Mouse (Mus musculus) liver, embryonic 14.5 days (tissue): Measurements from ENCODE around the gene Agap1. TPM values are rescaled to one million over a fixed set of nuclear protein-coding genes. Genes with fewer than 3 reads are reported as not detected.

Source experiments
- ATAC-seq: fragments of 200-750 bp; cut with Nextera tagmentation; 2 replicates; pipeline ENCODE4 v1.8.0; 2017; ENCODE audit warnings: moderate number of reproducible peaks, mild to moderate bottlenecking, moderate library complexity; ENCODE audit not compliant: insufficient read depth
- DNase-seq, 3 experiments: peaks; one replicate each; pipeline ENCODE4 v3.0.0-alpha.2; 2012 to 2013; ENCODE audit warnings: low read depth in 3 of 3, low spot score in 3 of 3
- H3K27ac ChIP-seq: fragments of 300-500 bp; sonication (generic); 2 replicates; pipeline ENCODE4 v1.5.1; 2014; ENCODE audit warnings: moderate library complexity, mild to moderate bottlenecking, control low read depth, inconsistent platforms
- H3K27me3 ChIP-seq: fragments of 300-500 bp; sonication (generic); 2 replicates; pipeline ENCODE4 v1.6.1; 2014; ENCODE audit warnings: mild to moderate bottlenecking, low read length, moderate library complexity; ENCODE audit not compliant: control insufficient read depth, insufficient read depth
- H3K36me3 ChIP-seq: fragments of 300-500 bp; sonication (generic); replicated peaks from 2 replicates; pipeline ENCODE4 v1.6.1; 2014; ENCODE audit warnings: low read depth; ENCODE audit not compliant: control insufficient read depth, insufficient read depth
- H3K4me1 ChIP-seq, 2 experiments: fragments of 200-500 bp in 1 of 2; fragments of 300-500 bp in 1 of 2; sonication (generic) in 1 of 2; replicated peaks; 2 replicates each; pipeline ENCODE4 v1.6.1; 2012 to 2014; ENCODE audit warnings: antibody characterized with exemption in 1 of 2, inconsistent platforms in 1 of 2, low read length in 1 of 2; ENCODE audit not compliant: control insufficient read depth in 2 of 2, insufficient read depth in 2 of 2
- H3K4me2 ChIP-seq: fragments of 300-500 bp; sonication (generic); 2 replicates; pipeline ENCODE4 v1.6.1; 2014; ENCODE audit warnings: low read depth, mild to moderate bottlenecking, control low read depth, moderate library complexity
- H3K4me3 ChIP-seq, 2 experiments: fragments of 200-500 bp in 1 of 2; fragments of 300-500 bp in 1 of 2; sonication (generic) in 1 of 2; 2 replicates each; pipeline ENCODE4 v1.5.1; 2012 to 2014; ENCODE audit warnings: low read depth in 2 of 2, low read length in 2 of 2, mild to moderate bottlenecking in 2 of 2, control low read depth in 1 of 2, inconsistent platforms in 1 of 2, moderate library complexity in 1 of 2; ENCODE audit not compliant: insufficient read depth in 1 of 2
- H3K9ac ChIP-seq: fragments of 300-500 bp; sonication (generic); replicated peaks from 2 replicates; pipeline ENCODE4 v1.6.1; 2014; ENCODE audit warnings: mild to moderate bottlenecking, control low read depth, moderate library complexity
- H3K9me3 ChIP-seq: fragments of 300-500 bp; sonication (generic); 2 replicates; pipeline ENCODE4 v1.6.1; 2016; ENCODE audit warnings: low read length, mixed read lengths; ENCODE audit not compliant: control insufficient read depth
- CTCF ChIP-seq: IDR thresholded peaks from 2 replicates; pipeline ENCODE4 v1.5.1; 2016; ENCODE audit warnings: antibody characterized with exemption, low read depth, control low read depth
- EP300 ChIP-seq: IDR thresholded peaks from 2 replicates; pipeline ENCODE4 v1.6.1; 2016; ENCODE audit warnings: antibody characterized with exemption, low read depth
- WGBS: fragments of 180-500 bp; shearing (Covaris S2); extraction: QIAGEN DNeasy Blood & Tissue Kit; methylation state at CpG from one replicate; pipeline ENCODE4 v1.1.7; 2014; ENCODE audit not compliant: insufficient replicate concordance; 5-methylcytosine and 5-hydroxymethylcytosine counted together
- polyA plus RNA-seq, 2 experiments: library from polyadenylated mRNA; depleted of rRNA in 1 of 2; stranded (reverse) in 1 of 2; unstranded in 1 of 2; fragments of >200 nt; fragmentation: Nextera tagmentation in 1 of 2; extraction: Ambion mirVana in 1 of 2; gene quantifications; 2 replicates each; pipeline versions ENCODE4 v1.2.1 to v1.2.3; 2012 to 2014

The Agap1 gene
- polyA plus RNA-seq, 2 experiments = 1.1 TPM

GRCm38 (mm10) chr1:89554969-89555856, 100.6 kb downstream of the Agap1 start:
- ATAC-seq (no peak), DNase-seq (no peak)
- Histone ChIP-seq H3K27me3 (no peaks in the 10 kb centered on the region), H3K4me3 (no peak overlapping the region), H3K4me1 (peaks cover 0 to 4% of the 10 kb centered on the region in 2 experiments; a peak in 1 of 4 replicates), H3K9me3 (no peaks in the 10 kb centered on the region), H3K36me3 (no peaks in the 10 kb centered on the region), H3K27ac (no peak overlapping the region), H3K4me2 (no peak overlapping the region), H3K9ac (no peak overlapping the region)
- 61% methylated on average over 18 of the region's 18 CpGs for WGBS
- TF ChIP-seq EP300 (no peak), CTCF (no peak)

GRCm38 (mm10) chr1:89556006-89556405, 101.4 kb downstream of the Agap1 start:
- H3K27ac ChIP-seq = no peak overlapping the region
- no peak for DNase-seq

GRCm38 (mm10) chr1:89557401-89557800, 102.8 kb downstream of the Agap1 start:
- Histone ChIP-seq H3K4me1 (peaks cover 0 to 2% of the 10 kb centered on the region in 2 experiments; a peak in 1 of 4 replicates), H3K27me3 (no peaks in the 10 kb centered on the region), H3K4me3 (no peak overlapping the region), H3K9me3 (no peaks in the 10 kb centered on the region), H3K9ac (no peak overlapping the region), H3K36me3 (no peaks in the 10 kb centered on the region), H3K4me2 (no peak overlapping the region), H3K27ac (no peak overlapping the region)
- no peak for TF ChIP-seq EP300
- TF ChIP-seq CTCF = no peak
- WGBS = 64% methylated on average over 6 of the region's 6 CpGs
- ATAC-seq (no peak), DNase-seq (no peak)

More at GRCm38 (mm10) chr1:89556006-89556405, 101.4 kb downstream of the Agap1 start:
- Histone ChIP-seq H3K4me2 (no peak overlapping the region), H3K4me3 (no peak overlapping the region), H3K9me3 (no peaks in the 10 kb centered on the region), H3K27me3 (no peaks in the 10 kb centered on the region), H3K36me3 (no peaks in the 10 kb centered on the region), H3K9ac (no peak overlapping the region), H3K4me1 (peaks cover 0 to 4% of the 10 kb centered on the region in 2 experiments; a peak in 1 of 4 replicates)
- 57% methylated on average over 7 of the region's 7 CpGs for WGBS
- ATAC-seq = no peak
- no peak for TF ChIP-seq EP300

GRCm38 (mm10) chr1:89558080-89558479, 103.5 kb downstream of the Agap1 start:
- H3K9me3 ChIP-seq = no peaks in the 10 kb centered on the region
- H3K36me3 ChIP-seq = no peaks in the 10 kb centered on the region
- no peak overlapping the region for H3K4me2 ChIP-seq
- DNase-seq (no peak), ATAC-seq (no peak)
- H3K27ac ChIP-seq = no peak overlapping the region
- H3K27me3 ChIP-seq = no peaks in the 10 kb centered on the region
- H3K4me3 ChIP-seq = no peak overlapping the region
- 43% methylated on average over 1 of the region's 1 CpGs for WGBS
- no peaks in the 10 kb centered on the region; a peak in 1 of 4 replicates for H3K4me1 ChIP-seq
- TF ChIP-seq CTCF = no peak
- TF ChIP-seq EP300 = no peak
- no peak overlapping the region for H3K9ac ChIP-seq

GRCm38 (mm10) chr1:89563399-89563798, 108.8 kb downstream of the Agap1 start:
- Histone ChIP-seq H3K9ac (no peak overlapping the region), H3K4me2 (no peak overlapping the region), H3K36me3 (no peaks in the 10 kb centered on the region), H3K27me3 (no peaks in the 10 kb centered on the region), H3K4me3 (no peak overlapping the region), H3K4me1 (0 out of 4 replicates have a peak, but pooled peaks cover 0 to 2% of the 10 kb centered on the region in 2 experiments), H3K27ac (no peak overlapping the region), H3K9me3 (no peaks in the 10 kb centered on the region)
- TF ChIP-seq CTCF = no peak
- no peak for TF ChIP-seq EP300
- ATAC-seq (no peak), DNase-seq (no peak)
- whole genome bisulfite sequencing = 41% methylated on average over 4 of the region's 4 CpGs
